Mouse (Mus musculus) bone marrow macrophage, adult 2 months (primary cell): ENCODE results near the gene Alox15. TPM values are rescaled to one million over a fixed set of nuclear protein-coding genes. Genes with fewer than 3 reads are reported as not detected.
A peak's percentile ranks its signal among the peaks of the same experiment; 100 is the strongest.

Source experiments
- H3K27ac ChIP-seq: 2 replicates; pipeline ENCODE4 v1.5.1; 2012; ENCODE audit warnings: low read depth, low read length; ENCODE audit not compliant: insufficient read depth
- H3K4me1 ChIP-seq: 2 replicates; pipeline ENCODE4 v1.6.1; 2012; ENCODE audit warnings: low read length; ENCODE audit not compliant: control insufficient read depth, insufficient read depth
- H3K4me3 ChIP-seq: 2 replicates; pipeline ENCODE4 v1.5.1; 2012; ENCODE audit warnings: mild to moderate bottlenecking, low read length, moderate library complexity; ENCODE audit not compliant: insufficient read depth
- CTCF ChIP-seq: IDR thresholded peaks from 2 replicates; pipeline ENCODE4 v1.5.1; 2012; ENCODE audit warnings: low read depth, mild to moderate bottlenecking, low read length, moderate library complexity
- POLR2A ChIP-seq: IDR thresholded peaks from 2 replicates; pipeline ENCODE4 v1.6.1; 2012; ENCODE audit warnings: mild to moderate bottlenecking, low read depth, low read length, borderline replicate concordance
- polyA plus RNA-seq: library from polyadenylated mRNA; stranded (reverse); fragments of >200 nt; gene quantifications from 2 replicates; pipeline ENCODE4 v1.2.4, GENCODE M21; 2012; ENCODE audit not compliant: missing spikeins, insufficient read depth, insufficient read length

Gene Alox15
- polyA plus RNA-seq, 1 experiment, result 0.46 TPM

- TF ChIP-seq CTCF, result no peak
- Histone ChIP-seq H3K27ac (no peak overlapping the region), H3K4me1 (peaks cover 13% of the 10 kb centered on the region), H3K4me3 (no peak overlapping the region)
Measured at GRCm38 (mm10) chr11:70309341-70309740, 42.5 kb downstream of the Alox15 start.

GRCm38 (mm10) chr11:70308296-70308695 is 43.5 kb downstream of the Alox15 start:
- Histone ChIP-seq H3K27ac (no peak overlapping the region), H3K4me3 (no peak overlapping the region), H3K4me1 (peaks cover 13% of the 10 kb centered on the region)
- TF ChIP-seq CTCF, result no peak
- TF ChIP-seq POLR2A, result no peak

- peak overlapping the region; percentile 30 for H3K4me3 ChIP-seq
Measured at GRCm38 (mm10) chr11:70306159-70306558, 45.7 kb downstream of the Alox15 start.

GRCm38 (mm10) chr11:70302293-70302692 is 49.5 kb downstream of the Alox15 start:
- Histone ChIP-seq H3K27ac (no peak overlapping the region), H3K4me3 (no peak overlapping the region), H3K4me1 (peaks cover 13% of the 10 kb centered on the region)
- TF ChIP-seq CTCF (no peak), POLR2A (no peak)

More at GRCm38 (mm10) chr11:70306159-70306558, 45.7 kb downstream of the Alox15 start:
- TF ChIP-seq CTCF (no peak), POLR2A (no peak)
- Histone ChIP-seq H3K4me1 (peaks cover 13% of the 10 kb centered on the region), H3K27ac (no peak overlapping the region)

- no peak for TF ChIP-seq POLR2A
- TF ChIP-seq CTCF, result no peak
- Histone ChIP-seq H3K4me1 (no peaks in the 10 kb centered on the region), H3K27ac (no peak overlapping the region), H3K4me3 (no peak overlapping the region)
Measured at GRCm38 (mm10) chr11:70297836-70298454, 53.9 kb downstream of the Alox15 start.

- no peak overlapping the region for H3K4me3 ChIP-seq
- H3K4me1 ChIP-seq, result no peaks in the 10 kb centered on the region
- TF ChIP-seq CTCF (no peak), POLR2A (no peak)
- no peak overlapping the region for H3K27ac ChIP-seq
Measured at GRCm38 (mm10) chr11:70297405-70297804, 54.4 kb downstream of the Alox15 start.

Other genes with a start within 250 kb of the Alox15 start
- 7.7 and 7.8 TPM in 2 replicates for gene Mgl2, start 221.7 kb downstream of the Alox15 start, polyA plus RNA-seq
- 106 and 116 TPM in 2 replicates for gene Clec10a, start 195.8 kb downstream of the Alox15 start, polyA plus RNA-seq
- not detected in 2 replicates for gene Slc16a11, start 139.3 kb downstream of the Alox15 start, polyA plus RNA-seq
- 6.1 and 8.5 TPM in 2 replicates for gene Slc16a13, start 131.0 kb downstream of the Alox15 start, polyA plus RNA-seq
- gene Bcl6b, start 122.2 kb downstream of the Alox15 start, polyA plus RNA-seq, result 0.32 and 0.70 TPM in 2 replicates
- gene 0610010K14Rik, start 114.1 kb downstream of the Alox15 start, polyA plus RNA-seq, result 49.9 and 53.0 TPM in 2 replicates
- 3.3 and 4.8 TPM in 2 replicates for gene Gm21988, start 112.2 kb downstream of the Alox15 start, polyA plus RNA-seq
- 322 and 354 TPM in 2 replicates for gene Rnasek, start 112.2 kb downstream of the Alox15 start, polyA plus RNA-seq
- gene Alox12, start 96.7 kb downstream of the Alox15 start, polyA plus RNA-seq, result 0.27 TPM in 1 of 2 replicates, not detected in the other
- gene Alox12e, start 29.4 kb downstream of the Alox15 start, polyA plus RNA-seq, result not detected in 2 replicates
- gene Pelp1, start 58.0 kb upstream of the Alox15 start, polyA plus RNA-seq, result 19.3 and 21.2 TPM in 2 replicates
- gene Arrb2, start 80.6 kb upstream of the Alox15 start, polyA plus RNA-seq, result 520 and 549 TPM in 2 replicates
- 40.5 and 41.6 TPM in 2 replicates for gene Med11, start 99.9 kb upstream of the Alox15 start, polyA plus RNA-seq
- 21.7 and 23.7 TPM in 2 replicates for gene Zmynd15, start 107.4 kb upstream of the Alox15 start, polyA plus RNA-seq
- gene Cxcl16, start 108.0 kb upstream of the Alox15 start, polyA plus RNA-seq, result 434 and 456 TPM in 2 replicates
- 4.3 TPM in 2 replicates for gene Tm4sf5, start 153.2 kb upstream of the Alox15 start, polyA plus RNA-seq
- not detected in 2 replicates for gene Vmo1, start 162.6 kb upstream of the Alox15 start, polyA plus RNA-seq
- gene Gltpd2, start 167.2 kb upstream of the Alox15 start, polyA plus RNA-seq, result not detected in 2 replicates
- 141 and 151 TPM in 2 replicates for gene Psmb6, start 173.3 kb upstream of the Alox15 start, polyA plus RNA-seq
- not detected in 2 replicates for gene Gm40193, start 180.9 kb upstream of the Alox15 start, polyA plus RNA-seq
- 58.4 and 60.9 TPM in 2 replicates for gene Pld2, start 188.0 kb upstream of the Alox15 start, polyA plus RNA-seq
- 139 and 151 TPM in 2 replicates for gene Mink1, start 210.8 kb upstream of the Alox15 start, polyA plus RNA-seq